Mouse (Mus musculus) heart, embryonic 10.5 days (tissue): ENCODE results near the gene Tpp1. TPM values are rescaled to one million over a fixed set of nuclear protein-coding genes. Genes with fewer than 3 reads are reported as not detected.
A peak's percentile ranks its signal among the peaks of the same experiment; 100 is the strongest.
"Not testable (repeated sequence)": the region's sequence is repeated elsewhere in the genome, so short reads cannot be mapped to it uniquely, and the experiment has no call there.

Source experiments
- DNase-seq: peaks from one replicate; pipeline ENCODE4 v3.0.0-alpha.2; 2017; ENCODE audit warnings: low spot score
- H3K27ac ChIP-seq: fragments of 300-500 bp; sonication (generic); 2 replicates; pipeline ENCODE4 v1.5.1; 2016; ENCODE audit warnings: mild to moderate bottlenecking
- H3K27me3 ChIP-seq: fragments of 300-500 bp; sonication (generic); 2 replicates; pipeline ENCODE4 v1.6.1; 2016; ENCODE audit warnings: mild to moderate bottlenecking; ENCODE audit not compliant: poor library complexity, insufficient read depth, severe bottlenecking
- H3K36me3 ChIP-seq: fragments of 300-500 bp; sonication (generic); 2 replicates; pipeline ENCODE4 v1.6.1; 2016; ENCODE audit warnings: mild to moderate bottlenecking, moderate library complexity
- H3K4me1 ChIP-seq: fragments of 300-500 bp; sonication (generic); 2 replicates; pipeline ENCODE4 v1.6.1; 2016; ENCODE audit warnings: mild to moderate bottlenecking
- H3K4me3 ChIP-seq: fragments of 300-500 bp; sonication (generic); 2 replicates; pipeline ENCODE4 v1.5.1; 2016; ENCODE audit warnings: mild to moderate bottlenecking, moderate library complexity
- H3K9me3 ChIP-seq: fragments of 300-500 bp; sonication (generic); 2 replicates; pipeline ENCODE4 v1.6.1; 2016; ENCODE audit warnings: mild to moderate bottlenecking, moderate library complexity
- WGBS: fragments of 180-500 bp; shearing (Covaris S2); methylation state at CpG from one replicate; pipeline ENCODE4 v1.1.7; 2016; 5-methylcytosine and 5-hydroxymethylcytosine counted together
- polyA plus RNA-seq: library from polyadenylated mRNA; unstranded; fragments of >200 nt; fragmentation: Nextera tagmentation; extraction: Ambion mirVana; gene quantifications from 2 replicates; pipeline ENCODE4 v1.2.1, GENCODE M21; 2016

Gene Tpp1
- polyA plus RNA-seq, 1 experiment from 2014 or later: 76.5 TPM

GRCm38 (mm10) chr7:105743926-105744590 lies 8.0 kb downstream of the Tpp1 start, which contains the start of gene Taf10:
Gene Taf10, minus strand, starts transcription at chr7:105744361.
- H3K36me3 ChIP-seq: peaks cover 64% of the 10 kb centered on the region
- H3K27me3 ChIP-seq: no peaks in the 10 kb centered on the region
- peaks cover 20% of the 10 kb centered on the region; the same call in 1 of the 2 replicates for H3K4me1 ChIP-seq
- WGBS: under 1% methylated on average over 66 of the region's 67 CpGs
- DNase-seq: peak; percentile 98
- peak within 1 kb of the TSS; percentile 96 for H3K27ac ChIP-seq
- H3K9me3 ChIP-seq: no peaks in the 10 kb centered on the region
- peak within 1 kb of the TSS; percentile 96 for H3K4me3 ChIP-seq

- Histone ChIP-seq H3K36me3 (peaks cover 58% of the 10 kb centered on the region), H3K27ac (peak overlapping the region; percentile 96), H3K4me3 (peak overlapping the region; percentile 96), H3K4me1 (peaks cover 26% of the 10 kb centered on the region)
- not testable (repeated sequence) for H3K9me3 ChIP-seq, H3K27me3 ChIP-seq
- 32% methylated on average over 20 of the region's 20 CpGs for WGBS
- peak; percentile 69 for DNase-seq
Observed at GRCm38 (mm10) chr7:105743246-105743925, 8.6 kb downstream of the Tpp1 start.

- H3K36me3 ChIP-seq: peaks cover 51% of the 10 kb centered on the region
- 93% methylated on average over 7 of the region's 7 CpGs for WGBS
- H3K27me3 ChIP-seq, H3K9me3 ChIP-seq, H3K27ac ChIP-seq: not testable (repeated sequence)
- peaks cover 31% of the 10 kb centered on the region for H3K4me1 ChIP-seq
- H3K4me3 ChIP-seq: peak overlapping the region; percentile 96; the same call in 1 of the 2 replicates
- DNase-seq: peak; percentile 60
Observed at GRCm38 (mm10) chr7:105742539-105743215, 9.4 kb downstream of the Tpp1 start.

GRCm38 (mm10) chr7:105741978-105742377 lies 10.1 kb downstream of the Tpp1 start:
- peaks cover 33% of the 10 kb centered on the region for H3K4me1 ChIP-seq
- peaks cover 46% of the 10 kb centered on the region for H3K36me3 ChIP-seq
- 89% methylated on average over 9 of the region's 9 CpGs for WGBS
- peak; percentile 52 for DNase-seq
- no peak overlapping the region for H3K27ac ChIP-seq
- no peaks in the 10 kb centered on the region for H3K9me3 ChIP-seq
- no peak overlapping the region for H3K4me3 ChIP-seq
- H3K27me3 ChIP-seq: no peaks in the 10 kb centered on the region

GRCm38 (mm10) chr7:105740851-105741250 lies 11.2 kb downstream of the Tpp1 start:
- Histone ChIP-seq H3K4me1 (peaks cover 33% of the 10 kb centered on the region), H3K9me3 (no peaks in the 10 kb centered on the region), H3K36me3 (peaks cover 39% of the 10 kb centered on the region), H3K27me3 (no peaks in the 10 kb centered on the region), H3K4me3 (no peak overlapping the region), H3K27ac (no peak overlapping the region)
- WGBS: 87% methylated on average over 6 of the region's 6 CpGs
- peak; percentile 59 for DNase-seq

GRCm38 (mm10) chr7:105740089-105740795 lies 11.8 kb downstream of the Tpp1 start:
- no peak overlapping the region for H3K4me3 ChIP-seq
- WGBS: 91% methylated on average over 13 of the region's 13 CpGs
- peaks cover 33% of the 10 kb centered on the region for H3K4me1 ChIP-seq
- H3K27me3 ChIP-seq: no peaks in the 10 kb centered on the region
- DNase-seq: no peak
- no peaks in the 10 kb centered on the region for H3K9me3 ChIP-seq
- peaks cover 39% of the 10 kb centered on the region for H3K36me3 ChIP-seq
- H3K27ac ChIP-seq: peak overlapping the region; percentile 98

- WGBS: 9% methylated on average over 3 of the region's 3 CpGs
- DNase-seq: peak; percentile 95
- peaks cover 49% of the 10 kb centered on the region for H3K36me3 ChIP-seq
- H3K27me3 ChIP-seq: no peaks in the 10 kb centered on the region
- peaks cover 28% of the 10 kb centered on the region for H3K4me1 ChIP-seq
- H3K27ac ChIP-seq: peak overlapping the region; percentile 98
- peak overlapping the region; percentile 92 for H3K4me3 ChIP-seq
- no peaks in the 10 kb centered on the region for H3K9me3 ChIP-seq
Observed at GRCm38 (mm10) chr7:105738948-105739347, 13.1 kb downstream of the Tpp1 start.

- Histone ChIP-seq H3K4me3 (peak overlapping the region; percentile 92), H3K27me3 (no peaks in the 10 kb centered on the region), H3K36me3 (peaks cover 54% of the 10 kb centered on the region), H3K9me3 (no peaks in the 10 kb centered on the region), H3K27ac (peak overlapping the region; percentile 98), H3K4me1 (peaks cover 27% of the 10 kb centered on the region)
- peak; percentile 30 for DNase-seq
- WGBS: 50% methylated on average over 2 of the region's 2 CpGs
Observed at GRCm38 (mm10) chr7:105738286-105738685, 13.7 kb downstream of the Tpp1 start.

- H3K4me3 ChIP-seq: peak overlapping the region; percentile 92
- peaks cover 54% of the 10 kb centered on the region for H3K36me3 ChIP-seq
- peak overlapping the region; percentile 98 for H3K27ac ChIP-seq
- H3K4me1 ChIP-seq: peaks cover 23% of the 10 kb centered on the region
- H3K9me3 ChIP-seq: no peaks in the 10 kb centered on the region
- no peaks in the 10 kb centered on the region for H3K27me3 ChIP-seq
- WGBS: 22% methylated on average over 3 of the region's 3 CpGs
- DNase-seq: peak; percentile 66
Observed at GRCm38 (mm10) chr7:105737648-105738047, 14.4 kb downstream of the Tpp1 start.

GRCm38 (mm10) chr7:105736911-105737521 lies 15.0 kb downstream of the Tpp1 start, which contains the start of gene Rrp8:
Gene Rrp8, minus strand, starts transcription at chr7:105737385.
- Histone ChIP-seq H3K9me3 (no peaks in the 10 kb centered on the region), H3K4me3 (peak within 1 kb of the TSS; percentile 92), H3K4me1 (peaks cover 23% of the 10 kb centered on the region), H3K27me3 (no peaks in the 10 kb centered on the region), H3K27ac (peak within 1 kb of the TSS; percentile 98), H3K36me3 (peaks cover 54% of the 10 kb centered on the region)
- DNase-seq: peak; percentile 88
- WGBS: under 1% methylated on average over 30 of the region's 30 CpGs

- peak; percentile 96 for DNase-seq
- H3K36me3 ChIP-seq: peaks cover 54% of the 10 kb centered on the region
- no peaks in the 10 kb centered on the region for H3K27me3 ChIP-seq
- under 1% methylated on average over 61 of the region's 62 CpGs for WGBS
- peak within 1 kb of the TSS; percentile 98 for H3K27ac ChIP-seq
- H3K4me3 ChIP-seq: peak within 1 kb of the TSS; percentile 92
- no peaks in the 10 kb centered on the region for H3K9me3 ChIP-seq
- H3K4me1 ChIP-seq: peaks cover 23% of the 10 kb centered on the region
Observed at GRCm38 (mm10) chr7:105736264-105736901, 15.7 kb downstream of the Tpp1 start, which contains the start of gene Ilk. Gene Ilk, plus strand, starts transcription at chr7:105736592.

- H3K27me3 ChIP-seq, H3K9me3 ChIP-seq, DNase-seq: not testable (repeated sequence)
- WGBS: 40% methylated on average over 4 of the region's 4 CpGs
- H3K36me3 ChIP-seq: peaks cover 54% of the 10 kb centered on the region
- H3K4me1 ChIP-seq: peaks cover 23% of the 10 kb centered on the region
- H3K27ac ChIP-seq: peak overlapping the region; percentile 98
- peak overlapping the region; percentile 92 for H3K4me3 ChIP-seq
Observed at GRCm38 (mm10) chr7:105735464-105735863, 16.6 kb downstream of the Tpp1 start.
